Mouse (Mus musculus) heart, adult 2 months (tissue): ENCODE results near the gene Lars2. TPM values are rescaled to one million over a fixed set of nuclear protein-coding genes. Genes with fewer than 3 reads are reported as not detected.
"Not testable (repeated sequence)": the region's sequence is repeated elsewhere in the genome, so short reads cannot be mapped to it uniquely, and the experiment has no call there.

Source experiments
- DNase-seq, 2 experiments: peaks; one replicate each; pipeline ENCODE4 v3.0.0; 2021
- H3K27ac ChIP-seq: fragments of 200-600 bp; 2 replicates; pipeline ENCODE4 v1.8.1; 2022
- H3K27me3 ChIP-seq: fragments of 200-500 bp; 2 replicates; pipeline ENCODE4 v1.6.1; 2012; ENCODE audit warnings: mild to moderate bottlenecking, low read length, inconsistent platforms, mixed read lengths; ENCODE audit not compliant: control insufficient read depth, insufficient read depth
- H3K36me3 ChIP-seq: fragments of 200-500 bp; 2 replicates; pipeline ENCODE4 v1.6.1; 2012; ENCODE audit warnings: low read length, inconsistent platforms; ENCODE audit not compliant: control insufficient read depth, insufficient read depth
- H3K4me1 ChIP-seq: fragments of 200-500 bp; 2 replicates; pipeline ENCODE4 v1.6.1; 2011; ENCODE audit warnings: low read length; ENCODE audit not compliant: control insufficient read depth, insufficient read depth
- H3K4me3 ChIP-seq: fragments of 200-600 bp; 2 replicates; pipeline ENCODE4 v1.8.1; 2022
- H3K79me2 ChIP-seq: fragments of 200-500 bp; replicated peaks from 2 replicates; pipeline ENCODE4 v1.6.1; 2012; ENCODE audit warnings: mild to moderate bottlenecking, inconsistent platforms, low read length, moderate library complexity, mixed read lengths; ENCODE audit not compliant: control insufficient read depth, insufficient read depth
- H3K9ac ChIP-seq: fragments of 200-500 bp; 2 replicates; pipeline ENCODE4 v1.6.1; 2012; ENCODE audit warnings: low read depth, mild to moderate bottlenecking, control low read depth, inconsistent platforms, low read length, mixed read lengths
- CTCF ChIP-seq: fragments of 200-600 bp; IDR thresholded peaks from 2 replicates; pipeline ENCODE4 v1.8.1; 2022; ENCODE audit warnings: antibody characterized with exemption, mild to moderate bottlenecking, moderate library complexity
- EP300 ChIP-seq: fragments of 200-500 bp; IDR thresholded peaks from 2 replicates; pipeline ENCODE4 v1.6.1; 2011; ENCODE audit warnings: low read depth, low read length, control low read depth; ENCODE audit not compliant: insufficient read depth
- POLR2A ChIP-seq: fragments of 200-500 bp; IDR thresholded peaks from 2 replicates; pipeline ENCODE4 v1.6.1; 2011; ENCODE audit warnings: mild to moderate bottlenecking, low read depth, low read length, control low read depth; ENCODE audit not compliant: insufficient read depth
- WGBS: fragments of 180-500 bp; shearing (Covaris S2); methylation state at CpG from one replicate; pipeline ENCODE4 v1.1.7; 2018; 5-methylcytosine and 5-hydroxymethylcytosine counted together
- intact Hi-C: fragments of 180-260 bp; cut with DNase I; formaldehyde crosslinking; loops from one replicate; pipeline ENCODE4 v1.15.1; 2025
- long read RNA-seq: library from polyadenylated mRNA; stranded (forward); transcript quantifications from one replicate; pipeline ENCODE4 v2.0.0, GENCODE M21; 2021
- polyA plus RNA-seq: library from polyadenylated mRNA; depleted of rRNA; stranded (reverse); fragments of >200 nt; gene quantifications from 2 replicates; pipeline ENCODE4 v1.2.3, GENCODE M21; 2012; rRNA removed
- total RNA-seq, 2 experiments: library from RNA; stranded (reverse); gene quantifications; 2 replicates each; pipeline ENCODE4 v1.2.3; 2021

Gene Lars2
- total RNA-seq (100 to 1,000 TPM; 147 to 397 TPM), polyA plus RNA-seq (906 and 1,534 TPM in 2 replicates)
- long read RNA-seq, transcript Lars2-201 (21 exons, 3,894 nt) = major isoform, 11 of 15 reads
- long read RNA-seq, partial matches to known transcripts = 2 of 15 reads
- long read RNA-seq, other reads (novel, unspliced or antisense) = 2 of 15 reads

- no peaks in the 10 kb centered on the region for H3K27me3 ChIP-seq
- H3K4me1 ChIP-seq = peaks cover 2% of the 10 kb centered on the region; the same call in 1 of the 2 replicates
- intact Hi-C loops = loop anchor here (5.0 to 10.0 kb wide), 3 partner anchors 110 to 212 kb away; partner anchors contain the start of genes Clec3b and Sacm1l
- peak within 1 kb of the TSS; percentile 88 for H3K4me3 ChIP-seq
- peak; percentile 92 to 93 for DNase-seq
- peak within 1 kb of the TSS; percentile 78 for H3K9ac ChIP-seq
- WGBS = under 1% methylated on average over 35 of the region's 35 CpGs
- no peaks in the 10 kb centered on the region for H3K79me2 ChIP-seq
- TF ChIP-seq EP300 (peak; percentile 32; the same call in 1 of the 2 replicates), CTCF (no peak), POLR2A (peak; percentile 82)
- H3K36me3 ChIP-seq = no peaks in the 10 kb centered on the region
- peak within 1 kb of the TSS; percentile 70 for H3K27ac ChIP-seq
These were observed at the start of gene Lars2 for GRCm38 (mm10) chr9:123366708-123367385. Gene Lars2, plus strand, starts transcription at chr9:123366927.

DNA sequence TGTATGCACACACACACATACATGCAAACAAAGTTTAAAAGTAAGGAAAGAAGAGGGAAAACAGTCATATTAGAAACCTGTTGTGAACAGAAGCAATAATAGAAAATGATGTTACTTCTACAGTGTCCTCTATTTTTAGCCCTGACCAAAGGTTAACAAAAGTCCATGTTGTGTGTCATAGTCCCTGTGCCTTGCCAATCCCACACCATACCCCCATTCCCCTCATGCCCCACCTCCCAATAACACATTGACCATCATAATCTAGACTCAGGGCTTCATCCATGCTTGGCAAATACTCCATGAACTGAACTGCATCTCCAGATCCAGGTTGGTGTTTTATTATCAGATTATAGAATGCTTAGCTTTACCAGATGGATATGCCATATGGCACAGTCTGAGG is 40.6 kb upstream of the Lars2 start:
- H3K4me1 ChIP-seq = no peaks in the 10 kb centered on the region
- no peak overlapping the region for H3K4me3 ChIP-seq
- H3K79me2 ChIP-seq = no peaks in the 10 kb centered on the region
- intact Hi-C loops = no loop called here
- H3K9ac ChIP-seq = no peak overlapping the region
- H3K36me3 ChIP-seq = no peaks in the 10 kb centered on the region
- DNase-seq = no peak
- no peak for TF ChIP-seq POLR2A
- TF ChIP-seq EP300 = no peak
- no peak overlapping the region for H3K27ac ChIP-seq
- H3K27me3 ChIP-seq = no peaks in the 10 kb centered on the region

GRCm38 (mm10) chr9:123328336-123328735 is 38.4 kb upstream of the Lars2 start:
- no peak for DNase-seq
- Histone ChIP-seq H3K4me3 (no peak overlapping the region), H3K27ac (no peak overlapping the region), H3K79me2 (no peaks in the 10 kb centered on the region), H3K27me3 (no peaks in the 10 kb centered on the region), H3K9ac (no peak overlapping the region), H3K4me1 (no peaks in the 10 kb centered on the region), H3K36me3 (no peaks in the 10 kb centered on the region)
- TF ChIP-seq EP300 (no peak), CTCF (no peak), POLR2A (no peak)
- intact Hi-C loops = no loop called here
- WGBS = 68% methylated on average over 3 of the region's 3 CpGs

- no peak for TF ChIP-seq EP300
- TF ChIP-seq POLR2A = no peak
- TF ChIP-seq CTCF = no peak
- H3K9ac ChIP-seq = no peak overlapping the region
- H3K27me3 ChIP-seq = no peaks in the 10 kb centered on the region
- intact Hi-C loops = no loop called here
- H3K4me3 ChIP-seq = no peak overlapping the region
- no peaks in the 10 kb centered on the region for H3K4me1 ChIP-seq
- no peak for DNase-seq
- no peak overlapping the region for H3K27ac ChIP-seq
- H3K36me3 ChIP-seq = no peaks in the 10 kb centered on the region
- 82% methylated on average over 7 of the region's 7 CpGs for WGBS
- H3K79me2 ChIP-seq = no peaks in the 10 kb centered on the region
These were observed 36.9 kb upstream of the Lars2 start for GRCm38 (mm10) chr9:123329831-123330230.

DNA sequence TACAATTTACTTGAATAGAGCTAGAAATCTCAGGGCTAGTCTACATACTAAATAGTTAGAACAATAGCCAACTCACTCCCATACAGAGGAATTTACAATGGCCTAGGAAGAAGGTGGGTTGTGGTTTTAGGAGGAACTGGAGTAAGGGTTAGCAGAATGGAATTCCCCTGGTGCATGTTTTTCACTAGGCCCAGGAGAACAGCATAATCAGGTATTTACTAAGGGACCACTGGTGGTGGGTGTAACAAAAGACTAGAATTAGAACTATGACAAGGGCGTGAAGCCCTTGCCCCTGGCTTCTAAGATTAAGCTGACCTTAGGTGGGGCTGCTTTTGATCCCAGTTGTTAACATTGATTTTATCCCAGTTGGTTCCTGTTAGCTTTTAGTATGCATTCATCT is 36.5 kb upstream of the Lars2 start:
- intact Hi-C loops, H3K4me3 ChIP-seq, DNase-seq, H3K27ac ChIP-seq, H3K27me3 ChIP-seq, H3K79me2 ChIP-seq, H3K36me3 ChIP-seq, H3K9ac ChIP-seq, H3K4me1 ChIP-seq: not testable (repeated sequence)
- WGBS = 74% methylated on average over 1 of the region's 1 CpGs

DNA sequence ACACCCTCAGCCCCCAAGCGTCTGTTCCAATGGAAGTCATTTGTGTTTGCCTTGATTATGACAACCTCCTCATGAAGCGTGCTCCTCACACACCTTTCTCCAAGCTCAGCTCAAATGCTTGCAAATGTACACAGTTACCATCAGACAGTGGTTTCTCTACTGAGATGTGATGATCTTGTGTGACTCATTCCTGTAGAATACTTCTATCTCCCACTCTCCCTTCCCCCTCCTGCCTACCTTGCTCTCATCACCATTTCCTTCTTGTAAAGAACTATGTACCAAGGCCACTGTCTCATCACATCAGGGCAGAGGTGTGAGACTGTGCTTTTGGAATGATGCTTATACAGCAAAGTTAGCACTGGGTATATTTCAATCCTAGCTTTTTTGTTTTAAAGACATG is 33.2 kb upstream of the Lars2 start:
- DNase-seq = no peak
- 88% methylated on average over 2 of the region's 2 CpGs for WGBS

More for the DNA sequence above, 33.2 kb upstream of the Lars2 start:
- no peak overlapping the region for H3K27ac ChIP-seq
- no peaks in the 10 kb centered on the region for H3K4me1 ChIP-seq
- H3K79me2 ChIP-seq = no peaks in the 10 kb centered on the region
- no peak overlapping the region for H3K4me3 ChIP-seq
- H3K9ac ChIP-seq = no peak overlapping the region
- intact Hi-C loops = no loop called here
- H3K27me3 ChIP-seq = no peaks in the 10 kb centered on the region; the same call in 1 of the 2 replicates
- H3K36me3 ChIP-seq = no peaks in the 10 kb centered on the region
- TF ChIP-seq POLR2A = no peak
- no peak for TF ChIP-seq EP300
- TF ChIP-seq CTCF = no peak
